Mouse (Mus musculus) regulatory T cell (primary cell): ENCODE results near the gene Gm21209.
"Not testable (repeated sequence)": the region's sequence is repeated elsewhere in the genome, so short reads cannot be mapped to it uniquely, and the experiment has no call there.

ENCODE experiments used
- in situ Hi-C: fragments of 300-600 bp; cut with MboI, MseI; formaldehyde crosslinking; loops from one replicate; pipeline ENCODE4 v1.15.1; 2025; ENCODE audit warnings: high pct_unique_total_duplicates

Gene Gm21209

DNA sequence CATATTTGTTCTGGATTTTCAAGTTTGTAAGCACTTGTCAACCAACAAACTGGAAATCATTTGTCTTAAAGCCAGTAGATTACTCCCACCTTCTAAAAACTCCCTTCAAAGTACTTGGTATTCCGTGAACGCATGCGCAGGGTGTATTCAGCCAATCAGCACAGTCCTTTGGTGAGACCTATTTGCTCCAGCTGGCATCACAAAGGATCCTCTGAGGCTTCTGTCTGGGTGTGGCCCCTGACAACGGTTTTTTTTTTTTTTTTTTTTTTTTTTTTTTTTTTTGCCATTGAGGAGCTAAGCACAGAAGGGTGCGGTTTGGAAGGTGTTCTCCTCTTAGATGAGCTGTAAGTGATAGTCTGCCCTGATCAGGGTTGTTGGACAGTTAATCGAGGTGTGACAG, at the start of gene Gm21209:
Gene Gm21209 (plus strand): TSS at position 301 of the 400 bp plus-strand sequence.
- in situ Hi-C loops: not testable (repeated sequence)
